Mouse (Mus musculus) urinary bladder, postnatal 14 days (tissue): Measurements from ENCODE around the gene Tnfsf13b.

ENCODE experiments used
- DNase-seq: peaks from one replicate; pipeline ENCODE4 v3.0.0; 2021; ENCODE audit warnings: low spot score

The Tnfsf13b gene

DNA sequence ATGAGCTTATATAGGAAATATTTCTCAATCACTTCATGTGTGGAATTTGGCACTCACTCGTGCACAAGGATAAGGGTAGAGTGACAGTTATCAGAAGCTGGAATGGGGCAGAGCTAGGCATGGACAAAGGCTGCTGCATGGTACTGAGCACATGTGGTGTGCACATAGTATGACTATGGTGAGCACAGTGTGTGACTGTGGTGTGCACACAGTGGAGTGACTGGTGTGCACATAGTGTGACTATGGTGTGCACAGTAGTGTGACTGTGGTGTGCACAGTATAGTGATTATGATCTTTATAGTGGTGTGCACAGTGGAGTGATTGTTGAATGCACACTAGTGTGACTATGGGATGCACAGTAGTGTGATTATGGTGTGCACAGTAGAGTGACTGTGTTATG lies 39.5 kb downstream of the Tnfsf13b start:
- no peak for DNase-seq

DNA sequence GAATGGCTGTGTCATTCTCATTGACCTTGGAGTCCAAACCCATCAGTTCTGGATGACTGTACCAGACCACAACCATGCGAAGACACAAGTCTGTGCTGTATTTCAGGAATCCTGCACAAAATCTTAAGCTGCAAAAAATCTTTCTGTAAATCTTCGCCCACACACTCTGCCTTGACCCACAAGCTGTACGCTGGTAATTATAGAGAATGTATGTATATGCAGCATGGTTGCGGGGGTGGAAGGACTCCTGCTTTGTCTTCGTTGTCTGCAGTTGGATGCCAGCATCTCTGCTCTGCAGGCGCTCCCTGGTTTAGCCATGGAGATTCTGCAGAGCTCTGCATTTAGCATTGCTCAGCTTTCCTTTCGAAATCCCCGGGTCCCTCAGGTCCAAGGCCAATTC lies 42.9 kb downstream of the Tnfsf13b start:
- no peak for DNase-seq

DNA sequence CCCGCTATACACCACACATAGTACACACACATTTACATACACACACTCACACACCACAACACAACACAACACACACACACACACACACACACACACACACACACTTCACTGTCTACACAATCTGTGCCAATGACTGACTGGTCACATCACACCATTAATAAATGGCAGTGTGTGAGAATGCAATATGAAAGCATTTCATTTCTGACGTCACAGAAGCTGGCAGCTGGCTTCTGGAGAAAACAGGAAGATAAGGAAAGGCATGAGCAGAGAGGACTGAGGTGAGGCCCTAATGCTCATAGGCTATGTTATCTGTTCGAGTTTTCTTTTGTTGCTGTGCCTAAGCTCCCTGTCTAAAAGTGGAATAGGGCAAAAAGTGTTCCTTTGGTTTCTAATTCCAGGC lies 45.3 kb downstream of the Tnfsf13b start:
- DNase-seq, result no peak

- no peak for DNase-seq
Measured at GRCm38 (mm10) chr8:10053571-10053990, 47.3 kb downstream of the Tnfsf13b start.

DNA sequence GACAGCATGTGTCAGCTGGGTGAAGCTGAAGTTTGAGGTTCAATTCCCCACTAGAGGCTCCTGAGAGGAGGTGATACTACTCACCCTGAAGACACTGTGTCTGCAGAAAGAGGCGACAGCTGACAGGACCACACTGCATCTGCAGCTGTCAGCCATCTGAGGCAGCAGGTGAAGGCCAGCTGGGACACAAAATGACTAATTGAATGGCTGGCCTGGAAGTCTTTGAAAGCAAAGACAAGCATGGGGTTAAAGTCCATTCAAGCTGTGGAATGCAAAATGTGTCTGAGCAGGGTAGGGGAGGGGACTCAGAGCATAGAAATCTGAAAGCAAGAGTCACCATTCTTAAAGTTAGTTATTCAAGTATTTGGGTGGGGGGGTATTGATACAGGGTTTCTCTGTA lies 54.7 kb downstream of the Tnfsf13b start:
- no peak for DNase-seq

DNA sequence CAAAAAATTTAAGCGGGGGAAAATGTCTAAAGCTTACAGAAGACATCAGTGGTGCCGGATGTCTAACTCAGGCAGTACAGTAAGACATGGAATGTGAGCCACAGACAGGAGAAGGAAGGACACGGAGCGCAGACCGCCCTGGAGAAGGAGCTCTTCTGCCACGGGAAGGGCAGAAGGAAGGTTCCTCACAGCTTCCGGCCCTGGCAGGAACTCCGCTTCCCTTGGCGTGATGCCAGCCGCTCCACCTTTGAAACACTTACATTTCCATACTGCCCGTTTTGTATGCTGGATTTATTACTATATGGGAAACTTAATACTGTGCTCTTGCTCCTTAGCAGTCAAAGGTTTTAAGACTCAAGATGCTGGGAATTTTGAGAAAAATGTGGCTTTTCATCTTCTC lies 60.6 kb downstream of the Tnfsf13b start:
- DNase-seq, result no peak

GRCm38 (mm10) chr8:10067775-10068174 lies 61.5 kb downstream of the Tnfsf13b start:
- no peak for DNase-seq

- DNase-seq, result no peak
Measured at GRCm38 (mm10) chr8:10072347-10072746, 66.1 kb downstream of the Tnfsf13b start.
